Mouse (Mus musculus): ENCODE measurements around the gene Arfgap3.

GRCm38 (mm10) chr15:83377153-83377552 is 27.1 kb upstream of the Arfgap3 start:
- no peak for TF ChIP-seq CTCF (IDR thresholded peaks at IDR 0.05; ENCODE audit: control insufficient read depth, insufficient read depth, low read length)
- TF ChIP-seq POLR2A (IDR thresholded peaks at IDR 0.05; ENCODE audit: borderline replicate concordance, control insufficient read depth, low read depth, low read length), result no peak

Measured in bone marrow, adult 2 months (tissue).